Mouse (Mus musculus) MEL (cell line): ENCODE data around the gene Rfx2. TPM values are rescaled to one million over a fixed set of nuclear protein-coding genes. Genes with fewer than 3 reads are reported as not detected.

Source experiments
- DNase-seq: peaks from one replicate; pipeline ENCODE4 v3.0.0; 2011; ENCODE audit warnings: low read depth, low spot score
- H3K27ac ChIP-seq: 2 replicates; pipeline ENCODE4 v1.5.1; 2012; ENCODE audit warnings: low read depth, mild to moderate bottlenecking, control low read depth, low read length, moderate library complexity; ENCODE audit not compliant: control insufficient read depth
- H3K27me3 ChIP-seq, 2 experiments: fragments of 150-350 bp in 1 of 2; sonication (generic) in 1 of 2; 2 replicates each; pipeline ENCODE4 v1.6.1; 2012; ENCODE audit warnings: low read length in 2 of 2, mild to moderate bottlenecking in 2 of 2, improper control_type of control experiment in 1 of 2, moderate library complexity in 1 of 2; ENCODE audit not compliant: insufficient read depth in 2 of 2, control insufficient read depth in 1 of 2
- H3K36me3 ChIP-seq, 2 experiments: 2 replicates each; pipeline ENCODE4 v1.6.1; 2012 to 2014; ENCODE audit warnings: low read length in 2 of 2, improper control_type of control experiment in 1 of 2, inconsistent platforms in 1 of 2, mild to moderate bottlenecking in 1 of 2; ENCODE audit not compliant: insufficient read depth in 2 of 2, control insufficient read depth in 1 of 2
- H3K4me1 ChIP-seq, 2 experiments: fragments of 150-350 bp in 1 of 2; sonication (generic) in 1 of 2; 2 replicates each; pipeline ENCODE4 v1.6.1; 2012; ENCODE audit warnings: low read length in 2 of 2, improper control_type of control experiment in 1 of 2, mild to moderate bottlenecking in 1 of 2; ENCODE audit not compliant: insufficient read depth in 2 of 2, control insufficient read depth in 1 of 2
- H3K4me3 ChIP-seq, 2 experiments: fragments of 150-350 bp in 1 of 2; sonication (generic) in 1 of 2; 2 replicates each; pipeline ENCODE4 v1.5.1; 2012; ENCODE audit warnings: low read depth in 2 of 2, low read length in 2 of 2, mild to moderate bottlenecking in 2 of 2, moderate library complexity in 2 of 2, control low read depth in 1 of 2, improper control_type of control experiment in 1 of 2; ENCODE audit not compliant: control insufficient read depth in 1 of 2, insufficient read depth in 1 of 2
- H3K79me2 ChIP-seq: 2 replicates; pipeline ENCODE4 v1.6.1; 2012; ENCODE audit warnings: mild to moderate bottlenecking, low read length, moderate library complexity; ENCODE audit not compliant: control insufficient read depth, poor library complexity, insufficient read depth
- H3K9ac ChIP-seq: 2 replicates; pipeline ENCODE4 v1.6.1; 2012; ENCODE audit warnings: low read depth, mild to moderate bottlenecking, control low read depth, low read length, moderate library complexity; ENCODE audit not compliant: control insufficient read depth, poor library complexity, severe bottlenecking
- H3K9me3 ChIP-seq: fragments of 150-350 bp; sonication (generic); replicated peaks from 2 replicates; pipeline ENCODE4 v1.6.1; 2012; ENCODE audit warnings: mild to moderate bottlenecking, low read length, improper control_type of control experiment, moderate library complexity; ENCODE audit not compliant: insufficient read depth
- CHD2 ChIP-seq: IDR thresholded peaks from 2 replicates; pipeline ENCODE4 v1.6.1; 2011; ENCODE audit warnings: low read length, improper control_type of control experiment
- ETS1 ChIP-seq: IDR thresholded peaks from 2 replicates; pipeline ENCODE4 v1.6.1; 2012; ENCODE audit warnings: low read depth, mild to moderate bottlenecking, inconsistent platforms, low read length, improper control_type of control experiment, moderate library complexity
- HCFC1 ChIP-seq: IDR thresholded peaks from 2 replicates; pipeline ENCODE4 v1.6.1; 2012; ENCODE audit warnings: low read depth, mild to moderate bottlenecking, inconsistent platforms, low read length, improper control_type of control experiment, moderate library complexity
- JUND ChIP-seq: IDR thresholded peaks from 2 replicates; pipeline ENCODE4 v1.6.1; 2011; ENCODE audit warnings: low read depth, mild to moderate bottlenecking, improper control_type of control experiment, low read length
- MAFK ChIP-seq: IDR thresholded peaks from 2 replicates; pipeline ENCODE4 v1.6.1; 2011; ENCODE audit warnings: low read depth, mild to moderate bottlenecking, low read length, improper control_type of control experiment, borderline replicate concordance
- MAX ChIP-seq: IDR thresholded peaks from 2 replicates; pipeline ENCODE4 v1.6.1; 2011; ENCODE audit warnings: low read length, improper control_type of control experiment
- MAZ ChIP-seq: IDR thresholded peaks from 2 replicates; pipeline ENCODE4 v1.6.1; 2012; ENCODE audit warnings: low read depth, mild to moderate bottlenecking, inconsistent platforms, low read length, improper control_type of control experiment
- MEF2A ChIP-seq: IDR thresholded peaks from 2 replicates; pipeline ENCODE4 v1.6.1; 2014; ENCODE audit warnings: low read depth, mild to moderate bottlenecking, inconsistent platforms, low read length, improper control_type of control experiment; ENCODE audit not compliant: poor library complexity, insufficient replicate concordance, severe bottlenecking; ENCODE audit errors: extremely low read depth
- MXI1 ChIP-seq: IDR thresholded peaks from 2 replicates; pipeline ENCODE4 v1.6.1; 2011; ENCODE audit warnings: mild to moderate bottlenecking, low read depth, low read length, improper control_type of control experiment
- MYB ChIP-seq: IDR thresholded peaks from 2 replicates; pipeline ENCODE4 v1.6.1; 2011; ENCODE audit warnings: mild to moderate bottlenecking, low read depth, low read length, improper control_type of control experiment
- POLR2A ChIP-seq, 2 experiments: IDR thresholded peaks; 2 replicates each; pipeline ENCODE4 v1.6.1; 2011 to 2012; ENCODE audit warnings: low read length in 2 of 2, mild to moderate bottlenecking in 2 of 2, control low read depth in 1 of 2, improper control_type of control experiment in 1 of 2, low read depth in 1 of 2, moderate library complexity in 1 of 2; ENCODE audit not compliant: control insufficient read depth in 1 of 2, insufficient read depth in 1 of 2, poor library complexity in 1 of 2
- POLR2AphosphoS5 ChIP-seq: IDR thresholded peaks from 2 replicates; pipeline ENCODE4 v1.6.1; 2012; ENCODE audit warnings: low read depth, borderline replicate concordance, mild to moderate bottlenecking, inconsistent platforms, low read length, moderate library complexity, mixed read lengths
- RAD21 ChIP-seq: IDR thresholded peaks from 2 replicates; pipeline ENCODE4 v1.6.1; 2011; ENCODE audit warnings: mild to moderate bottlenecking, low read depth, low read length, improper control_type of control experiment
- SIN3A ChIP-seq: IDR thresholded peaks from 2 replicates; pipeline ENCODE4 v1.6.1; 2012; ENCODE audit warnings: low read length, improper control_type of control experiment, inconsistent platforms
- TCF12 ChIP-seq: IDR thresholded peaks from 2 replicates; pipeline ENCODE4 v1.6.1; 2014; ENCODE audit warnings: low read depth, mild to moderate bottlenecking, inconsistent platforms, low read length, improper control_type of control experiment, moderate library complexity
- USF1 ChIP-seq: IDR thresholded peaks from 2 replicates; pipeline ENCODE4 v1.6.1; 2014; ENCODE audit warnings: low read depth, mild to moderate bottlenecking, inconsistent platforms, low read length, improper control_type of control experiment, moderate library complexity
- USF2 ChIP-seq, 2 experiments: IDR thresholded peaks; 2 replicates each; pipeline ENCODE4 v1.6.1; 2011 to 2012; ENCODE audit warnings: improper control_type of control experiment in 2 of 2, low read length in 2 of 2, borderline replicate concordance in 1 of 2, inconsistent platforms in 1 of 2, low read depth in 1 of 2, mild to moderate bottlenecking in 1 of 2; ENCODE audit not compliant: insufficient read depth in 1 of 2
- ZC3H11A ChIP-seq: IDR thresholded peaks from 2 replicates; pipeline ENCODE4 v1.6.1; 2012; ENCODE audit warnings: low read depth, mild to moderate bottlenecking, inconsistent platforms, low read length, improper control_type of control experiment
- ZKSCAN1 ChIP-seq: IDR thresholded peaks from 2 replicates; pipeline ENCODE4 v1.6.1; 2012; ENCODE audit warnings: low read depth, mild to moderate bottlenecking, inconsistent platforms, low read length, improper control_type of control experiment, moderate library complexity
- ZNF384 ChIP-seq: IDR thresholded peaks from 2 replicates; pipeline ENCODE4 v1.6.1; 2012; ENCODE audit warnings: low read depth, mild to moderate bottlenecking, inconsistent platforms, low read length, improper control_type of control experiment
- polyA plus RNA-seq, 2 experiments: library from polyadenylated mRNA; stranded (reverse) in 1 of 2; unstranded in 1 of 2; fragments of >175 nt in 1 of 2; fragments of >200 nt in 1 of 2; gene quantifications; 2 replicates each; pipeline versions ENCODE4 v1.2.1 to v1.2.4; 2012; ENCODE audit warnings: low replicate concordance in 2 of 2, low read depth in 1 of 2; ENCODE audit not compliant: insufficient read length in 2 of 2, insufficient read depth in 1 of 2, missing spikeins in 1 of 2
- total RNA-seq: library from RNA; depleted of rRNA; stranded (reverse); fragments of 300-350 nt; gene quantifications from 2 replicates; pipeline ENCODE4 v1.2.3, GENCODE M21; 2012

Rfx2 gene
- total and polyA plus RNA-seq, 3 experiments, result 7.5 to 29.2 TPM; not detected in 1

DNA sequence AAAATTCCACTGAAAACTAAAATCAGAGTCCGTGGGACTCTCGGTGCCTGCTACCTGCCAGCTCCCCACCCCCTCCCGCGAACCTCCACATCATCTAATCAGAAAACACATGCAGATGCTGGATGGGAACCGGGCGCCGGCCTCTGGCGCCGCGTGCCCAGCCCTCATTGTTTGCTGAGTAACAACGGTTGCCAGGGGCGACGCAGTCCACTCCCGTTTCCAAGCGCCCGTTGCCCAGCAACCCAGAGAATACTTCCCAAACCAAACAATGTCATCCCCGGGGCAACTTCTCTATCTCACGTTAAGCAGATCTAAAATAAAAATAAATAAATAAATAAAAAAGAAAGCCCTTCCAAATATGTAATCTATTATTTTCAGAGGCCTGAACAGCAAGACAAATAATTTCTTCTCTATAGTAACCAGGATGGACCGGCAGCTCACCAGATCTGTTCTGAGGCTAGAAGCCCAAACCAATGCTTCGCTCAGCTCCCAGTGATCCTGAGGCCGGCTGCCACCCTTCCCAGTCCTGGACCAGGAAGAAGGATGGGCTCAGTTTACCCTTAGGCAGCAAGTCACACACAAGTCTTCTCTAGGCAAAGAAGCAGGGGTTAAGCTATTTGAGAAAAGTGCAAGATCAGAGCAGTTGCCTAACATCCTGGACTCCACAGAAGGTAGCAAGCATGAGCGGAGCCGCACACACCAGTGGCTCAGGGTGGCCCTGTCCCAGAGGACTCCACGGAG lies 16.3 kb downstream of the Rfx2 start:
- no peaks in the 10 kb centered on the region for H3K27me3 ChIP-seq
- H3K79me2 ChIP-seq, result no peaks in the 10 kb centered on the region
- DNase-seq, result no peak
- no peak overlapping the region for H3K9ac ChIP-seq
- no peak overlapping the region for H3K4me3 ChIP-seq
- no peak overlapping the region for H3K27ac ChIP-seq
- TF ChIP-seq RAD21 (no peak), MAFK (no peak), POLR2AphosphoS5 (no peak), ZKSCAN1 (no peak), CHD2 (no peak), POLR2A (IDR thresholded peaks at IDR 0.05; ENCODE audit: control insufficient read depth in 1 of 2, insufficient read depth in 1 of 2, low read depth in 1 of 2, low read length in 2 of 2, poor library complexity in 1 of 2) (no peak), MAX (no peak), MXI1 (no peak), ZC3H11A (no peak), ETS1 (no peak), TCF12 (no peak), JUND (no peak)
- H3K9me3 ChIP-seq, result no peaks in the 10 kb centered on the region
- H3K36me3 ChIP-seq, result peaks cover 0 to 5% of the 10 kb centered on the region in 2 experiments; a peak in 2 of 4 replicates
- H3K4me1 ChIP-seq, result peaks cover 0 to 6% of the 10 kb centered on the region in 2 experiments; a peak in 1 of 4 replicates

DNA sequence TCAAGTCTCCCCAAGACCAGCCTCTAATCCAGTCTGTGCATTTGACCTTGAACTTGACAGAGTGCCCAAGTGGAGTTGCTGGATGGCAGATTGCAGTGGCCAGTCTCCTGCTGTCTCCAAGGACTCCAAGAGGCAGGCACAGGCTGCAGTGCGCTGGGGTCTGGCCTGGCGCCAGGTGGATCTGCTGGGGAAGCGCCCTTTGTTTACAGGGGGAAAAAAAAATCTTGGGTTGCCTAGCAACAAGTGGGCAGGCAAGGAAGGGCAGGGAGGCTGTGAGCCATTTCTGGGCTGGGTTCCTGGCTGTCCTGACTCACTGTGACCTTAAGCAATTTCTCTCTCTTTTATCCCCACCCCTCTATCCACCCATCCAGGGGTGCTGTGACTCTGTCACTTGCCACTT lies 20.6 kb downstream of the Rfx2 start:
- TF ChIP-seq ZNF384 (peak; percentile 83), MAZ (no peak), HCFC1 (no peak), MYB (no peak), ETS1 (no peak), SIN3A (peak; percentile 47; the same call in 1 of the 2 replicates), USF1 (no peak), POLR2AphosphoS5 (no peak), USF2 (IDR thresholded peaks at IDR 0.05; ENCODE audit: borderline replicate concordance in 1 of 2, insufficient read depth in 1 of 2, low read depth in 1 of 2, low read length in 2 of 2) (no peak), TCF12 (no peak), MEF2A (no peak)
- no peaks in the 10 kb centered on the region for H3K27me3 ChIP-seq
- H3K4me1 ChIP-seq, result peaks cover 0 to 6% of the 10 kb centered on the region in 2 experiments; a peak in 1 of 4 replicates
- no peak overlapping the region for H3K27ac ChIP-seq
- H3K79me2 ChIP-seq, result no peaks in the 10 kb centered on the region
- no peak overlapping the region for H3K9ac ChIP-seq
- H3K36me3 ChIP-seq, result peaks cover 0 to 3% of the 10 kb centered on the region in 2 experiments; a peak in 2 of 4 replicates
- H3K9me3 ChIP-seq, result no peaks in the 10 kb centered on the region
- no peak overlapping the region for H3K4me3 ChIP-seq
- peak; percentile 79 for DNase-seq
